Mouse (Mus musculus) myocyte (in vitro differentiated cells): ENCODE results near the gene Galnt7. TPM values are rescaled to one million over a fixed set of nuclear protein-coding genes. Genes with fewer than 3 reads are reported as not detected.

Experiments used
- H3K27me3 ChIP-seq: one replicate; pipeline ENCODE4 v1.6.1; 2011; ENCODE audit not compliant: control insufficient read depth, insufficient read depth, insufficient read length
- H3K36me3 ChIP-seq: one replicate; pipeline ENCODE4 v1.6.1; 2011; ENCODE audit not compliant: control insufficient read depth, insufficient read depth
- H3K4me2 ChIP-seq: one replicate; pipeline ENCODE4 v1.6.1; 2011; ENCODE audit warnings: low read depth, control low read depth
- H3K4me3 ChIP-seq: one replicate; pipeline ENCODE4 v1.5.1; 2011; ENCODE audit warnings: mild to moderate bottlenecking, control low read depth, moderate library complexity
- H3K79me2 ChIP-seq: one replicate; pipeline ENCODE4 v1.6.1; 2011; ENCODE audit not compliant: control insufficient read depth, insufficient read depth
- H3ac ChIP-seq: one replicate; pipeline ENCODE4 v1.6.1; 2011; ENCODE audit not compliant: control insufficient read depth, insufficient read length
- CEBPB ChIP-seq: IDR thresholded peaks from 2 replicates; pipeline ENCODE4 v1.6.1; 2011; ENCODE audit warnings: mild to moderate bottlenecking, moderate library complexity; ENCODE audit not compliant: poor library complexity, insufficient read depth, severe bottlenecking
- E2F4 ChIP-seq: IDR thresholded peaks from one replicate; pipeline ENCODE4 v1.6.1; 2011; ENCODE audit warnings: mild to moderate bottlenecking, control low read depth, moderate library complexity; ENCODE audit not compliant: insufficient read depth
- MAX ChIP-seq: IDR thresholded peaks from one replicate; pipeline ENCODE4 v1.6.1; 2011; ENCODE audit warnings: low read depth, mild to moderate bottlenecking, control low read depth
- MYOD1 ChIP-seq, 3 experiments: IDR thresholded peaks; one replicate each; pipeline ENCODE4 v1.6.1; 2011; ENCODE audit warnings: control low read depth in 2 of 3, low read depth in 2 of 3, mild to moderate bottlenecking in 2 of 3, moderate library complexity in 1 of 3; ENCODE audit not compliant: insufficient read length in 2 of 3, control insufficient read depth in 1 of 3
- MYOG ChIP-seq, 3 experiments: IDR thresholded peaks; one replicate each; pipeline ENCODE4 v1.6.1; 2011; ENCODE audit warnings: control low read depth in 2 of 3, low read depth in 2 of 3, mild to moderate bottlenecking in 2 of 3; ENCODE audit not compliant: insufficient read length in 2 of 3, control insufficient read depth in 1 of 3, insufficient read depth in 1 of 3
- POLR2A ChIP-seq: IDR thresholded peaks from one replicate; pipeline ENCODE4 v1.6.1; 2011; ENCODE audit warnings: low read depth, mild to moderate bottlenecking, control low read depth, moderate library complexity; ENCODE audit not compliant: insufficient read length
- POLR2AphosphoS2 ChIP-seq: IDR thresholded peaks from one replicate; pipeline ENCODE4 v1.6.1; 2011; ENCODE audit warnings: low read depth, control low read depth; ENCODE audit not compliant: insufficient read length
- REST ChIP-seq: IDR thresholded peaks from one replicate; pipeline ENCODE4 v1.6.1; 2011; ENCODE audit warnings: mild to moderate bottlenecking, control low read depth, moderate library complexity; ENCODE audit not compliant: insufficient read depth, insufficient read length
- SRF ChIP-seq: IDR thresholded peaks from one replicate; pipeline ENCODE4 v1.6.1; 2011; ENCODE audit warnings: low read depth; ENCODE audit not compliant: control insufficient read depth, insufficient read length
- TCF12 ChIP-seq: IDR thresholded peaks from one replicate; pipeline ENCODE4 v1.6.1; 2011; ENCODE audit warnings: mild to moderate bottlenecking, control low read depth; ENCODE audit not compliant: poor library complexity, insufficient read depth, severe bottlenecking
- TCF3 ChIP-seq: IDR thresholded peaks from one replicate; pipeline ENCODE4 v1.6.1; 2011; ENCODE audit warnings: low read depth, control low read depth; ENCODE audit not compliant: insufficient read length
- USF1 ChIP-seq: IDR thresholded peaks from one replicate; pipeline ENCODE4 v1.6.1; 2011; ENCODE audit warnings: low read depth, mild to moderate bottlenecking, control low read depth, moderate library complexity
- polyA plus RNA-seq: library from polyadenylated mRNA; unstranded; fragments of >200 nt; fragmentation: generic; extraction: Trizol; gene quantifications from one replicate; pipeline ENCODE4 v1.2.1, GENCODE M21; 2012; ENCODE audit warnings: missing spikeins

The Galnt7 gene
- polyA plus RNA-seq, 1 experiment: 3.1 TPM

- Histone ChIP-seq H3K4me3 (no peak overlapping the region), H3ac (no peak overlapping the region), H3K4me2 (no peak overlapping the region), H3K79me2 (no peaks in the 10 kb centered on the region), H3K27me3 (no peaks in the 10 kb centered on the region), H3K36me3 (no peaks in the 10 kb centered on the region)
- TF ChIP-seq POLR2AphosphoS2: no peak
- TF ChIP-seq MYOG (IDR thresholded peaks at IDR 0.05; ENCODE audit: control insufficient read depth in 1 of 3, insufficient read depth in 1 of 3, insufficient read length in 2 of 3, low read depth in 2 of 3): no peak
- TF ChIP-seq TCF12: no peak
- no peak for TF ChIP-seq CEBPB
- TF ChIP-seq SRF: no peak
- no peak for TF ChIP-seq POLR2A
- no peak for TF ChIP-seq USF1
- no peak for TF ChIP-seq MYOD1 (IDR thresholded peaks at IDR 0.05; ENCODE audit: control insufficient read depth in 1 of 3, insufficient read length in 2 of 3, low read depth in 2 of 3)
- no peak for TF ChIP-seq MAX
- TF ChIP-seq E2F4: no peak
- TF ChIP-seq TCF3: no peak
- TF ChIP-seq REST: no peak
Observed at GRCm38 (mm10) chr8:57592604-57593003, 60.2 kb downstream of the Galnt7 start.

DNA sequence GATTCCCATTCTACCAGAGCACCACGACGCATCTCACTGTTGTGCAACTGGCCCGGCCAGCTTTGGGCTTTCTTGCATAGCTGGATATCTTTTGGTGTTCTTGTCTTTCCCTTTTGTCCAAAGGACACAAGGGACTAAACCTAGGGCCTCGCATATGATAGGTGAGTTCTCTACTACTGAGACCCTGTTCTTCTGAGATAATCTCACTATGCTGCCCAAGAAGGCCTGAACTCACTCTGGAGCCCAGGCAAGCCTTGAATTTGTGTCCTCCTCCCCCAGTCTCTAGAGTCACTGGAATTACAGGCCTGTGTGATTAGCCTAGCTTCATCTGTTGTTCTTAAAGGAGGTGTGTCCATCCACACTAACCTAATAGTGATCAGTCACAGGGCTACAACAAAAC, 61.2 kb downstream of the Galnt7 start:
- H3K79me2 ChIP-seq: no peaks in the 10 kb centered on the region
- no peak overlapping the region for H3K4me3 ChIP-seq
- no peak overlapping the region for H3ac ChIP-seq

GRCm38 (mm10) chr8:57590015-57590414, 62.8 kb downstream of the Galnt7 start:
- no peaks in the 10 kb centered on the region for H3K36me3 ChIP-seq
- no peaks in the 10 kb centered on the region for H3K27me3 ChIP-seq
- no peak for TF ChIP-seq CEBPB
- TF ChIP-seq USF1: no peak
- no peak for TF ChIP-seq REST
- no peak for TF ChIP-seq POLR2AphosphoS2
- no peak for TF ChIP-seq SRF
- no peak for TF ChIP-seq E2F4
- TF ChIP-seq TCF12: no peak
- TF ChIP-seq MYOG (IDR thresholded peaks at IDR 0.05; ENCODE audit: control insufficient read depth in 1 of 3, insufficient read depth in 1 of 3, insufficient read length in 2 of 3, low read depth in 2 of 3): no peak
- no peak for TF ChIP-seq TCF3
- TF ChIP-seq MYOD1 (IDR thresholded peaks at IDR 0.05; ENCODE audit: control insufficient read depth in 1 of 3, insufficient read length in 2 of 3, low read depth in 2 of 3): no peak
- TF ChIP-seq MAX: no peak
- no peak for TF ChIP-seq POLR2A

More for the DNA sequence above, 61.2 kb downstream of the Galnt7 start:
- Histone ChIP-seq H3K36me3 (no peaks in the 10 kb centered on the region), H3K27me3 (no peaks in the 10 kb centered on the region), H3K4me2 (no peak overlapping the region)
- TF ChIP-seq TCF12 (no peak), SRF (no peak), MAX (no peak), E2F4 (no peak), POLR2AphosphoS2 (no peak), TCF3 (no peak), MYOG (IDR thresholded peaks at IDR 0.05; ENCODE audit: control insufficient read depth in 1 of 3, insufficient read depth in 1 of 3, insufficient read length in 2 of 3, low read depth in 2 of 3) (no peak), MYOD1 (IDR thresholded peaks at IDR 0.05; ENCODE audit: control insufficient read depth in 1 of 3, insufficient read length in 2 of 3, low read depth in 2 of 3) (no peak), USF1 (no peak), POLR2A (no peak), REST (no peak), CEBPB (no peak)

GRCm38 (mm10) chr8:57589176-57589575, 63.7 kb downstream of the Galnt7 start:
- Histone ChIP-seq H3K79me2 (no peaks in the 10 kb centered on the region), H3K4me2 (peak overlapping the region; percentile 87), H3ac (no peak overlapping the region), H3K36me3 (no peaks in the 10 kb centered on the region), H3K27me3 (no peaks in the 10 kb centered on the region), H3K4me3 (no peak overlapping the region)
- TF ChIP-seq MYOD1 (IDR thresholded peaks at IDR 0.05; ENCODE audit: control insufficient read depth in 1 of 3, insufficient read length in 2 of 3, low read depth in 2 of 3) (no peak), POLR2AphosphoS2 (no peak), REST (no peak), MAX (no peak), MYOG (IDR thresholded peaks at IDR 0.05; ENCODE audit: control insufficient read depth in 1 of 3, insufficient read depth in 1 of 3, insufficient read length in 2 of 3, low read depth in 2 of 3) (no peak), TCF3 (no peak), POLR2A (no peak), E2F4 (no peak), CEBPB (no peak), USF1 (no peak), SRF (no peak)

More at GRCm38 (mm10) chr8:57590015-57590414, 62.8 kb downstream of the Galnt7 start:
- H3ac ChIP-seq: no peak overlapping the region
- no peak overlapping the region for H3K4me2 ChIP-seq
- H3K4me3 ChIP-seq: no peak overlapping the region
- no peaks in the 10 kb centered on the region for H3K79me2 ChIP-seq

GRCm38 (mm10) chr8:57588604-57589003, 64.2 kb downstream of the Galnt7 start:
- peak overlapping the region; percentile 87 for H3K4me2 ChIP-seq
- H3K36me3 ChIP-seq: no peaks in the 10 kb centered on the region
- TF ChIP-seq E2F4 (no peak), USF1 (no peak), POLR2AphosphoS2 (no peak), CEBPB (no peak), MYOG (IDR thresholded peaks at IDR 0.05; ENCODE audit: control insufficient read depth in 1 of 3, insufficient read depth in 1 of 3, insufficient read length in 2 of 3, low read depth in 2 of 3) (no peak), TCF3 (no peak), SRF (no peak), MAX (no peak), POLR2A (no peak), TCF12 (no peak), REST (no peak)
- no peaks in the 10 kb centered on the region for H3K79me2 ChIP-seq
- no peaks in the 10 kb centered on the region for H3K27me3 ChIP-seq
- no peak overlapping the region for H3K4me3 ChIP-seq
- no peak overlapping the region for H3ac ChIP-seq
